Mouse (Mus musculus) olfactory bulb, adult 2 months (tissue): ENCODE measurements around the gene Speer4c.
"Not testable (repeated sequence)": the region's sequence is repeated elsewhere in the genome, so short reads cannot be mapped to it uniquely, and the experiment has no call there.

Experiments
- CTCF ChIP-seq: fragments of 200-500 bp; IDR thresholded peaks from 2 replicates; pipeline ENCODE4 v1.5.1; 2012; ENCODE audit warnings: low read depth, mild to moderate bottlenecking, low read length, moderate library complexity; ENCODE audit not compliant: insufficient read depth
- POLR2A ChIP-seq: fragments of 200-500 bp; IDR thresholded peaks from 2 replicates; pipeline ENCODE4 v1.6.1; 2012; ENCODE audit warnings: mild to moderate bottlenecking, low read depth, low read length, moderate library complexity; ENCODE audit not compliant: insufficient read depth

GRCm38 (mm10) chr5:15670789-15671188, 43.3 kb downstream of the Speer4c start:
- TF ChIP-seq CTCF, POLR2A: not testable (repeated sequence)
